Mouse (Mus musculus) left cerebral cortex, adult 9 months (tissue): Measurements from ENCODE around the gene Rorb.

Source experiments
- DNase-seq, 2 experiments: peaks; one replicate each; pipeline ENCODE4 v3.0.0; 2022; ENCODE audit warnings: low spot score in 2 of 2

The Rorb gene

GRCm38 (mm10) chr19:19110793-19111427 lies at the start of gene Rorb:
Gene Rorb (minus strand): TSS chr19:19111196.
- peak; percentile 36 to 82 for DNase-seq

GRCm38 (mm10) chr19:19148847-19149246 lies 37.9 kb upstream of the Rorb start:
- no peak for DNase-seq

DNA sequence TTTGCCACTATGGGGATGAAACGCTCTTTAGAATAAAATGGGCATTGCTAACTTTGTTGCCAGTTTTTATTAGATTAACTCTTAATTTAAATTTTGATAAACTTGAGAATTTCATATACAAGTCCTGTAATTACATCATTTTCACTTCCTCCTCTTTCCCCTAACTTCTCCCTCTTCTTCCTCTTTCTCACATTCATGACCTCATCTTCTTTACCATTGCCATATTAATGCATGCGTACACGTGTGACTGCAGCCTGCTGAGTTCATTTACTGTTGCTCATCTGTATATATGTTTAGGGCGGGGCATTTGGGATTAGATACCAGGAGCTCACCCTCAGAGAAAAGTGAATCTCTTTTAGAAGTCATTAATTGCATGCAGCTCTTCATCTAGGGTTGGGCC lies 33.5 kb upstream of the Rorb start:
- no peak for DNase-seq

GRCm38 (mm10) chr19:19136856-19137255 lies 25.9 kb upstream of the Rorb start:
- DNase-seq, result no peak

- no peak for DNase-seq
Measured at GRCm38 (mm10) chr19:19135838-19136237, 24.8 kb upstream of the Rorb start.

GRCm38 (mm10) chr19:19122324-19122723 lies 11.3 kb upstream of the Rorb start:
- DNase-seq, result no peak

- DNase-seq, result no peak
Measured at GRCm38 (mm10) chr19:19112180-19112579, 1.2 kb upstream of the Rorb start.

- DNase-seq, result no peak
Measured at GRCm38 (mm10) chr19:19111428-19112170, 603 bp upstream of the Rorb start.

DNA sequence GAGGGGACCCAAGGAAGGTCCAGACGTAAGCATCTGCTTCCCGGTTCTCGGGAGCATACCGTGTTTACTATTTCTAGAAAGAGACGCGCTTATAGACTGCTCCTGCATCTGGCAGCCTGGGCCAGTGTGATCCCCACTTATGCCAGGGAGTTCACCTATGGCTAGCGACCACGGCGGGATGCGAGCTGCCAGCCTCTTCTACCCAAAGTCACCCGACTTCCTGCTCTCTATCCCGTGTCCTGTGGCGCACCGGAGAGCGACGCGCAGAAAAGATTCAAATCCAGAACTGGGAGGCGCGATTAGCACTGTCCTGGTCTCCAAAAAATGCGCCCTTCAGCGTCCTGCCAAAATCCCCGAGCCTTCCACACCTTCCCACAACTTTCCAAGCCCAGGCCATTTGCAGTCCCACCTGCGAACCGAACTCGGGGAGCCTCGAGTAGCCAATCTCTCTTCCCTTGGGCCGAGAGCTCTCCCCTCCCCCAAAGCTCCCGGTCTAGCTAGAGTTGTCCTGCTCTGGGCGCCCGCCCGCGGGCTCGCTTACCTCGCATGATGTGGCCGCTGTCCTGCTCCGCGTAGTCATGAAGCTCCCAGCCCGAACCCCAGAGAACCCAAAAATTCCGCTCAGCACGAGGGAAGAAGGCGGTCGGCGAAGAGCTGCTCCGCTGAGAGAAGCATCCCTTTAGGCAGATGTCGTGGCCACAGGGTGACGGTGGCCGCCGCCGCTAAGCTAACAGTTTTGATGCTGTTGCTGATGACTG lies 806 bp downstream of the Rorb start:
- peak in 1 of 2 experiments; percentile 37 for DNase-seq

DNA sequence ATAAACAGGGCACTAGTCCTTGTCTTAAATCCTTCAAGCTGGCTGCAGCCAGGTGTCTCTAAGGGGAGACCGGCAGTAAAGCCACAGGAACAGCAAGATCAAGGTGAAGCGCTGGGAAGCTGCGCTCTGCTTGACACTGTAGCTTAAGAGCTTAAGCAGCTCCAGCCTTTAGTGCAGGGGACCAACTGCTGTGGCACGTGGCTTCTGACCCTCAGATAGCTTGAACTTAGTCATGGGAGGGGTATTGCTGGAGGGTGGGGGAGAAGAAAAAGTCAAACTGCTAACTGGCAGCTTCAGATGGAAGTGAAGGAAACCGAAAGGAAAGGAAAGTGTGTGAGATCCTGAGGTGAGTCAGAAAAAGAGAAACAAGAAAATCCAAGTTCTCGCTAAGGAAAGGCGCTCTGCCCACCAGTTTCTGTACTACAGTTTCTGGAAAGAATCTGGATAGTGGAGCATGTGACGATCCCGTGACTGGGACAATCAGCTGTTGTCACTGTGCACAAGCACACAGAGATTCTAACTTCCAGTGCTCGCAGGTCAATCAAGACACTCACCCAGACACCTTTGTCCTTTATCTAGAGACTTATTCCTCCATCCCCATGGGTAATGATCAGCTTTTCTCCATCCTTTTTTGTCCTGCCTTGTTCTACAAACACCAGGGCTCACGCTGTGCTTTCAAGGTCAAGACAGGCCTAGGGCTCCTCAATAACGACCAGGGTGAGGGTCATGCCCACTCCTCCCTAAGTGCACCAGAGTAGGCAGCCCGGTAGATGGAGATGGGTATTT lies 2.2 kb downstream of the Rorb start:
- DNase-seq, result peak in 1 of 2 experiments; percentile 13

DNA sequence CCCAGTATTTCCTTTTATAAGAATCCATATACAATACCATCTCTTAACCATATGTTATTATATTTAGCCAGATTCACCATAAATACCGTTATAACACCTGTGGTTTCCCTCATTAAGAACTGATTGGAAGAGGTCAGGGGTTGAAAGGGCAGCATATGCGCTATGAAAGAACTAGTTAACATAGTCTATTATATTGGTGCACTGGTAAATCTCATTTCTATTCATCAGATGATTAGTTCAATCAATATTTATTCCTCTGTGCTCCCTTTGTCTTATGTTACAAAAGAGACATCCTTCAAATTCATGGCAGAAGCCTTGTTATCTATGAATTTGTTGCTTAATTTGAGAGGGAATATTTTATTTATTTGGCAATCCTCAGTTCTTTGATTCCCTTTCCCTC lies 6.4 kb downstream of the Rorb start:
- DNase-seq, result no peak

- no peak for DNase-seq
Measured at GRCm38 (mm10) chr19:19097149-19097548, 13.8 kb downstream of the Rorb start.

DNA sequence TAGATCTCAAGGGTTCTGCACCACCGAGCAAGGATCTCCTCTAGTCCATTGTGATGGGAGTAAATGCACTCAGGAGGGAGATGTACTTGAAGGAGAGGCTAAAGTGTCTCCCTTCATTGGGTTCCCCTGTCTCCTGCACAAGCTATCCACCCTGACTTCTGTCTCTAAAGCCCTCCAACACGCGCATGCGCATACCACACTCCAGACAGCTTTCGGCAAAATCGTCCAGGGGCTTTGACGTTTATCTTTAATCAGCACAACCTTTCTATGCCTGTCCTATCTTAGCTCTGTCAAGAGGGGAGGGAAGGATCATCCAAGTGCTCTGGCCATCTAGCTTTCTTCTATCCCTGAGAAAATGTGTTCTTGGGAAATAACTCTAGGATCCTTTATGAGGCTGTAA lies 21.6 kb downstream of the Rorb start:
- DNase-seq, result no peak

- no peak for DNase-seq
Measured at GRCm38 (mm10) chr19:19077880-19078279, 33.1 kb downstream of the Rorb start.

DNA sequence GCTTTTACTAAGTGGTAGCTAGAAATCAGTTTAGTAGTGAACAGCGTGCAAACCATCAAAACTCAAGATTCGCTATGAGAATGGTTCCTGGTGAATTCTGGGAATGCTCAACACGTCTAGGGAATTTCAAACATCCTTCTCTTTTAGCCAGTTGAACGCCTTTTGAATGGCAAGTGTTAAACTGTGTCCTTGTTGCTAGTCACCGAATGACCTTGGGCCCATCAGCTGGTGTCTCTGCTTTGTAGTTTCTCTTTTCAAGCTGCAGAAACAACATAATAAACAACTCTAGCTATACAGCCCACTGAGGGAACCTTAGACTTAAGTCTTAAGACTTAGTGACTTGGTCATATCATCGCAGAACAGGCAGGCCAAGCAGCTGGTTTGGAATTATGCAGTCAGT lies 36.2 kb downstream of the Rorb start:
- no peak for DNase-seq

- no peak for DNase-seq
Measured at GRCm38 (mm10) chr19:19058710-19059398, 52.1 kb downstream of the Rorb start.

DNA sequence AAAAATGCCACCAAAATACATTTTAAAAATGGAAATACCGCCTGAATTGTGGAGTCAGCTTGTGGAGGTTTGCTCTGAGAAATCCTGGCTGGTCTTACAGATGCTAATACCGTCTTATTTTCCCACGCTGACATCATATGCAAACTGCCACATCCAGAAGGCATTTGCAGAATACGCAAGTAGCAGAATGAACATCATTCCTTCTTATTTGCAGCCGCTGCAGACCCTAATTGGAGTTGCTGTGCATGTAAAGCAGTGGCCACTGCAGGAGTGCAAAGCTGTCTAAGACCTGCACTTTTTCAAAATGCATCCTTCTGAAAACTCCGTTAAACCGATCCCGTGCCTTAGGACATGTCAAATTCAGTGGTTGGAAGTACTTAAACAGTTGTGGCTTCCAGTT lies 52.8 kb downstream of the Rorb start:
- DNase-seq, result no peak

- DNase-seq, result no peak
Measured at GRCm38 (mm10) chr19:19043138-19043537, 67.9 kb downstream of the Rorb start.

DNA sequence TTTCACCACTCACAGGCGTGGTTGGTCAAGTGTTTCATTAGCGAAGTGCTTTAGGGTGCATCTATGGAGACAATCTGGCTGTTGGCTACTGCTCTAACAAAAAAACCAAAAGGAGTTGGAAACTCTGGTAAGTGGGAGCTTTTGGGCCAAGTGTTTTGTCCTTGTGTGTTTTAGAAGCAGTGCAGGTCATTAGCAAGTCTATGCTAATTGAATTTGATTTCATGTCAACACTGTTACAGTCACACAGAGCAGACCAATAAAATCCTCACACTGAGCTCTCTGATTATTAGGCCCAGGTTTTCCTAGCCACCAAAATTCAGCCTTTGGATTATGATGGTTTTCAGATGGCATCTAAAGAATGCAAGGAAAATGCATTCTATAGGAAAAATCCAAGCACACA lies 70.2 kb downstream of the Rorb start:
- no peak for DNase-seq

DNA sequence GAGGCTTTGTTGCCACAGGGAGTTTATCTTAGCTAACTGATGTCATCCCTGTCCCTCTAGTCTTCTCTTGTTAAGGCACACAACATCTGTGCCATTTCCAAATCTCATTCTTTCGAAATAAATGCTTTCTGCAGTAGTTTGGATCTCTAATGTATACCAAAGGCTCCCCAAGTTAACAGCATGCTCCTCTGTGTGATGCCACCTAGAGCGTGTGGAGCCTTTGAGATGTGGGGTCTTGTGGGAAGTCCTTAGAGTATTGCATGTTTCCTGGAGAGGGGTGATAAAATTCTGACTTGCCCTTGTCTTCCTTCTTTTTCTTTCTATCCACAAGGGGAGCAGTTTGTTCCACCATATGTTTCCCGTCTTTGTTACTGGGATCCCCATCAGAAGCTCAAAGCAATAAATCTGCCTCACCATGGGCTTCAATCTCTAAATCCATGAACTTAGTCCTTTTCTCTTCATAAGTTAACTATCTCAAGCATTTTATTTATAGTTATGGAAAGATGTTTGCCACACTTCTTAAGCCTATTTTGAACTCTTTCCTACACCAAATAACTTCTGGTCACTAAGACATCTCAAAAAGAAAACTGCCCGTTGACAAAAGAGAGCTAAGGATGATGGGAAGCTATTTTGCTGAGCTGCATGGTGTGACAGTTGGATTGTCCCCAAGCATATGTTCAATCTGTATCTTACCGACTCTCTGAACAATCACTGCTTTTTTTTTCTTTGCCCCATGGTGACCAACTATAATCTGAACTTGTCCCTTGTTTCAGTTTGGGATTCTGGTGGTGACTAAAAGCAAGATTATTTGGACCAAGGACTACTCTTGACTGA lies 76.3 kb downstream of the Rorb start:
- DNase-seq, result no peak
